Mouse (Mus musculus): ENCODE measurements around the gene Samd4b. TPM values are rescaled to one million over a fixed set of nuclear protein-coding genes. Genes with fewer than 3 reads are reported as not detected.

Gene Samd4b
- polyA plus RNA-seq, 1 experiment from 2014 or later: 24.3 TPM

DNA sequence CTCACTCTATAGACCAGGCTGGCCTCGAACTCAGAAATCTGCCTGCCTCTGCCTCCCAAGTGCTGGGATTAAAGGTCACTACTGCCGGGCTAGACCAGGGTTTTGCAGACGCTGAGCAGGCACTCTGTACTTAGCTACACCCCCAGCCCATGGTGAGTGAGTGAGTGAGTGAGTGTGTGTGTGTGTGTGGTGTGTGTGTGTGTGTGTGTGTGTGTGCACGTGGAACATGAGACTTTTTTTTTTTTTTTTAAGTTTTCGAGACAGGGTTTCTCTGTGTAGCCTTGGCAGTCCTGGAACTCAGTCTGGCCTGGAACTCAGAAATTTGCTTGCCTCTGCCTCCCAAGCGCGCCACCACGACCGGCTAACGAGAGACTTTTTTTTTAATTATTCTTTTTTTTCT, 223.3 kb downstream of the Samd4b start:
- ATAC-seq (replicated peaks): no peak
- Histone ChIP-seq H3K4me2 (replicated peaks) (no peak overlapping the region), H3K9ac (replicated peaks) (no peak overlapping the region), H3K4me3 (no peak overlapping the region), H3K36me3 (no peaks in the 10 kb centered on the region), H3K9me3 (no peaks in the 10 kb centered on the region), H3K4me1 (peaks cover 67% of the 10 kb centered on the region), H3K27me3 (no peaks in the 10 kb centered on the region), H3K27ac (replicated peaks) (peak overlapping the region; percentile 95; the same call in 1 of the 2 replicates)
- WGBS: 78% methylated on average over 10 of the region's 10 CpGs

DNA sequence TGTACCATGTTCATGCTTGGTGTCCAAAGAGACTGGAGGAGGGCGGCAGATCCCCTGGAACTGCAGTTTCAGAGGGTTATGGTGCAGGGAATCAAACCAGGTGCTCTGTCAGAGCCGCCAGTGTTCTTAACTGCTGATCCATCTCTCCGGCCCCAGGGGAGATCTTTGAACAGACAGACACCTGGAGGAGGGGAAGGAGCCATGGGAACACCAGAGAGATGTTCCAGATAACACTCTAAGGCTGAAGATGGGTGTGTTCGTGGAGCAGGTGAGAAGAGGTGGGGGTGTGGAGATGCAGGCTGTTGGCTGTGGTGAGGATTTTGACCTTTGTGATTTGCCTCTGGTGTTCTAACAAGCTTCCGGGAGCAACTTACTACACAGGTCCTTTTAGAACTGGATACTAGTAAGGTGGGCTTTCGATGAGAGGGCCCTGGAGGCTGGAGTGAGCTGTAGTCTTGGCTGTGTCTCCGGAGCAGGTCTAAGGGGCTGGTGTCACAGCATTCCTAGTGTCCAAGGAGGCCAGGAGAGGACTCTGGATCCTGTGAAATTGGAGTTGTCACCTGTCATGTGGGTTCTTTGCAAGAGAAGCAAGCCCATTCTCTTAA, 224.0 kb downstream of the Samd4b start:
- Histone ChIP-seq H3K9me3 (no peaks in the 10 kb centered on the region), H3K9ac (replicated peaks) (no peak overlapping the region), H3K4me3 (no peak overlapping the region), H3K36me3 (peaks cover 3% of the 10 kb centered on the region; the same call in 1 of the 2 replicates), H3K4me2 (replicated peaks) (no peak overlapping the region), H3K4me1 (peaks cover 66% of the 10 kb centered on the region), H3K27ac (replicated peaks) (peak overlapping the region; percentile 90), H3K27me3 (no peaks in the 10 kb centered on the region)
- ATAC-seq (replicated peaks): no peak
- WGBS: 86% methylated on average over 7 of the region's 7 CpGs

DNA sequence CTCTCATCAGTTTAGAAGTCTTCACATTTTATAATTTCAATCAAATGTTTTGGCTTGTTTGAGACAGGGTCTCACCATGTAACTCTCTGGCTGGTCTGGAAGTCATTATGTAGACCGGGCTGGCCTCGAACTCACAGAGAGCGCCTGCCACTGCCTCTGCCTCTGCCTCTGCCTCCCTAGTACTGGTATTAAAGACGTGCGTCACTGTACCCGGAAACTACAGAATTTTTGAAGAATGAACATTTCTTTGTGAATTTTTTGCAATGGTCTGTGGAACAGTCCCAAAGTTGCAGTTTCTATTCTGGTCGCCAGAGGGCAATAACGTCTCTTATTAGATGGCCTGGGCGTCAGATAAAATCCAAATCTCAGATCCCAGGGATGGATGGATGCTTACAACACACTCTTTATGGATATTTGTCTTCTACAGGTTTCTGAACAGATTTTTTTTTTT, 224.8 kb downstream of the Samd4b start:
- no peaks in the 10 kb centered on the region for H3K27me3 ChIP-seq
- 1% methylated on average over 9 of the region's 9 CpGs for WGBS
- H3K4me1 ChIP-seq: peaks cover 60% of the 10 kb centered on the region

DNA sequence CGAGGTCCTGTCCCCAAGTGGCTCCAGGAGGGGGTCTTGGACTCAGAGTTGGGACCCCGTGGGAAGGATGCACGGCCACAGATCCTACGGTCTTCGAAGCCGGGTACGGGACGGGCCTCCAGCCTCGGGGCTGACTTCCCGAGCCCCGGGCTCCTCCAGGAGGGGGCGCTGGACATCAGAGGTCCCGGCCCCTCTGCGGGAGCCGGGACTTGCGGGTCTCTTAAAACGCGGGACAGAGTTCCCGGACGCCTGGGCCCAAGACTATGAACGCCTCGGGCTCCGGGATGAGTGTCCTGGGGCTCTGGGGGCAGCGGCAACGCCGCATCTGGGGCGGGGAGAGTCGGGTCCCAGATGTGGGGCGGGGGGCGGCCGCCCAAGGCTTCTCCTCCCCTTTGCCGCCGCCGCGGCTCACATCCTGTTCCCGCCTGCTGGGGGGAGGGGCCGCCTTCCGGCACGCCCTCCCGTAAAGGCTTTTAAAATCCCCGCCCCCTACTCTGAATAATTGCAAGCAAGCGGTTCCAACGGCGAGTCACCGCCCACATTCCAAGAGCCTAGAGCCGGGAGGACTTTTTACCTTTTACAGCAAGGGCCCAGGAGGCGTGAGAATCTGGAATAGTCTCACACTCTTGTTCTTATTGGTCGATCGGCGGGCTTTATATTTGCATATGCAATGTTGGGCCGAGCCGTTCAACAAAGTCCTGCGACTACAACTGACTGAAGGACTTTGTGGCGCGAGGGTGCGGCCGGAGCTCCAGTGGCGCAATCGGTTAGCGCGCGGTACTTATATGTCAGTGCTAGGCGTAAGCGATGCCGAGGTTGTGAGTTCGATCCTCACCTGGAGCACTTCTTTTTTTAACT, 225.5 kb downstream of the Samd4b start, which contains the start of gene Plekhg2:
TSS of gene Plekhg2 (minus strand) at position 349 of the 858 bp plus-strand sequence.
- WGBS: under 1% methylated on average over 62 of the region's 66 CpGs
- Histone ChIP-seq H3K4me2 (replicated peaks) (peak within 1 kb of the TSS; percentile 79), H3K27ac (replicated peaks) (peak within 1 kb of the TSS; percentile 90), H3K4me1 (peaks cover 53% of the 10 kb centered on the region), H3K9ac (replicated peaks) (peak within 1 kb of the TSS; percentile 74), H3K4me3 (peak within 1 kb of the TSS; percentile 80), H3K27me3 (no peaks in the 10 kb centered on the region), H3K36me3 (peaks cover 18% of the 10 kb centered on the region; the same call in 1 of the 2 replicates), H3K9me3 (no peaks in the 10 kb centered on the region)
- peak; percentile 85 for ATAC-seq (replicated peaks)

More for the DNA sequence above, 224.8 kb downstream of the Samd4b start:
- H3K9ac ChIP-seq (replicated peaks): 0 out of 2 replicates have a peak overlapping the region, but pooled peaks have one; percentile 74
- peak; percentile 21; the same call in 1 of the 2 replicates for ATAC-seq (replicated peaks)
- peak overlapping the region; percentile 79 for H3K4me2 ChIP-seq (replicated peaks)
- H3K27ac ChIP-seq (replicated peaks): peak overlapping the region; percentile 90
- H3K4me3 ChIP-seq: peak overlapping the region; percentile 80
- H3K36me3 ChIP-seq: peaks cover 11% of the 10 kb centered on the region; the same call in 1 of the 2 replicates
- H3K9me3 ChIP-seq: no peaks in the 10 kb centered on the region

DNA sequence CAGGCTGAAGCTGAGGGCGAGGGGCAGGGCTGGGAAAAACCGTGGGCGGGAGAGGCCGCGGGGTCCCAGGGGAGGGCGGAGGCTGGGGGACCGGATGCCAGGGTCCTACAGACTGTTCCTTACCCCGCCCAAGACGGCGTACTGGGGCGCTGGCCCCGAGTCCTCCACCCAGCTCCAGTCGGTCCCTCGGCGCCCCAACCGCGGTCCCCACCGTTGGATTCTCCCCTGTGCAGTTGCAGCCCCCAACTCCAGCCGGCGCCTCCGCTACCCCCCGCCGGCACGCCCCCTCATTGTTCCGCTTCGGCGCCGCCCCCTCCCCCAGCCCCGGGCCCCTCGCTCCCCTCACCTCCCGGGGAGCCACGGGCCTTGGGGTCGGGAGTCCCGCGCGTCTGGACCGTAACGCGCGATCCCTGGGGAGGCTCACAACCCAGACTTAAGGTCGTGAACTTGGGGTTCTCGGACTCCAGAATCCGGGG, 226.4 kb downstream of the Samd4b start:
- under 1% methylated on average over 42 of the region's 43 CpGs for WGBS
- no peaks in the 10 kb centered on the region for H3K27me3 ChIP-seq
- peaks cover 27% of the 10 kb centered on the region for H3K36me3 ChIP-seq
- H3K9ac ChIP-seq (replicated peaks): peak overlapping the region; percentile 74
- no peak; the same call in 1 of the 2 replicates for ATAC-seq (replicated peaks)
- H3K9me3 ChIP-seq: no peaks in the 10 kb centered on the region
- H3K4me3 ChIP-seq: peak overlapping the region; percentile 80
- H3K4me1 ChIP-seq: peaks cover 48% of the 10 kb centered on the region
- H3K4me2 ChIP-seq (replicated peaks): peak overlapping the region; percentile 79
- H3K27ac ChIP-seq (replicated peaks): peak overlapping the region; percentile 90

DNA sequence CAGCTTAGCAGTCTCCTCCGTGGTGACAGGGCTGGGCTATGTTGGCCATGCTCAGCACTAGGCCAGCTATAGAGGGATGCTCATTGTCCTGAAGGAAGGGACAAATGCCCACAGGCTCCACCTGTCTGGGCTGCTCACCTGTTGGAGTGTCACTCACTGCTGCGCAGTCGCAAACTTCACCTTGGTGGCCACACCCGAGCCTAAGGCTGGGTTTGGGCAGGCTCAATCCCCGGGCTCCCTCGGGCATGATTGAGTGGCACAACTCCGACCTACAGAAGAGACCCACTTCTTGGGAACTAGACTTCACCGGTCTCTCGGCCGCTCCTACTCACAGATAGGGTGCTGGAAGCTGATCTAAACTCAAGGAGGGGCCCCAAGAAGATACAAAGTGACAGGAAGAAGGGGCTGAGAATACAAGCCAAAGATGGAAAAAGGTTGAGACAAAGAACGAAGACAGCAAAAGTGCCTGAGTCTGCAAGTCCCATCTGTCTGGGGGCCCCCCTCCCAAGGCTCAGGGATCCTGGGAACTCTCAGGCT, 226.9 kb downstream of the Samd4b start:
- Histone ChIP-seq H3K9me3 (no peaks in the 10 kb centered on the region), H3K27me3 (no peaks in the 10 kb centered on the region), H3K27ac (replicated peaks) (peak overlapping the region; percentile 90), H3K9ac (replicated peaks) (peak overlapping the region; percentile 74), H3K4me1 (peaks cover 43% of the 10 kb centered on the region), H3K36me3 (peaks cover 30% of the 10 kb centered on the region), H3K4me2 (replicated peaks) (peak overlapping the region; percentile 79), H3K4me3 (peak overlapping the region; percentile 80)
- no peak for ATAC-seq (replicated peaks)
- WGBS: 7% methylated on average over 11 of the region's 11 CpGs

DNA sequence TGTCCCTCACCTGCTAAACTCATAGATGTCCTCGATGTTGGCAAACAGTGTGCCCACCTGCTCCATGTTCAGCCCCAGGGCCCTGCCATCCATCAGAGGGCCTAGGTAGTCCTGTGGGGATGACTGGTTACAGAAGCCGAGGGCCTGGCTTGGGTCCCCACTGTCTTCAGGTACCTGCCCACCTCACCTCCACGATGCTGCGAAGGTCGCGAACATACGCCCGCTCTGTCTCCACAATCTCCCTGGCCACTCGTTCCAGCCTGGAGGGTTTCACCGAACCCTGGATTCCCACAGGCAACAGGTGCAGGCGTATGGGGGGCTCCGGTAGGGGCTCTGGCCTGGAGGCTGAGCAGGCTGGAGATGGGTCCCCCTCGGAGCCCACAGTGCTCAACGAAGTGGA, 227.9 kb downstream of the Samd4b start:
- Histone ChIP-seq H3K27me3 (no peaks in the 10 kb centered on the region), H3K9me3 (no peaks in the 10 kb centered on the region), H3K4me3 (peak overlapping the region; percentile 80), H3K4me1 (peaks cover 37% of the 10 kb centered on the region), H3K36me3 (peaks cover 33% of the 10 kb centered on the region), H3K4me2 (replicated peaks) (peak overlapping the region; percentile 79), H3K27ac (replicated peaks) (no peak overlapping the region), H3K9ac (replicated peaks) (0 out of 2 replicates have a peak overlapping the region, but pooled peaks have one; percentile 74)
- 94% methylated on average over 14 of the region's 14 CpGs for WGBS
- no peak for ATAC-seq (replicated peaks)

DNA sequence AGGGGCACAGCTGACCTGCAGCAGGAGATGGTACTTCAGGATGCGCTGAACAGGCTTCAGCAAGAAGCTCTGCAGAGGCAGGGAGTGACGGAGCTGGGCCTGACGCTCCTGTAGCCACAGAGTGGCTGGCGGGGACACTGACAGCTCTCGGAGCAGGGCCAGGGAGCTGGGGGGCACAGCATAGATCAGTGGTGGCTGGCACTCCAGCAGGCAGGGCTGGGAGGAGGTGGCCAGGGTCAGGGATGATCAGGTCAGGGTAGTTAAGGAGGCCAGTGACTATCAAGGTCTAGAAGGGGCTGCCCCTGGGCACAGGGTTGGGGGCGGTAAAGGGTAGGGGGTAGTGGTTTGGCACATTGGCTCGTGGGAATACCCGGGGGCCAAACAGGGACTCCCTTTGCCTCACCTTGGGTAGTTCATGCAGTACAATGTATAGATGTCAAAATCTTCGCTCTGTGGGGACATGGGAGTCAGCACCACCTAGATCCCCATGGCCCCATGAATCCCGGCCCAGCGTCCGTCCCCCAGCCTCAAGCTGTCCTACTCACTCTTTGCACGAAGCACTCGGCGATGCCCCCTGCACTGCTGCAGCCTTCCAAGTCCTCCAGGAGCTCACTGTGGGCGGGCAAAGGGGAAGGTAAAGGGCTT, 229.5 kb downstream of the Samd4b start:
- Histone ChIP-seq H3K36me3 (peaks cover 49% of the 10 kb centered on the region), H3K4me2 (replicated peaks) (no peak overlapping the region), H3K27ac (replicated peaks) (no peak overlapping the region), H3K4me3 (no peak overlapping the region), H3K9ac (replicated peaks) (no peak overlapping the region), H3K27me3 (no peaks in the 10 kb centered on the region), H3K4me1 (peaks cover 31% of the 10 kb centered on the region), H3K9me3 (no peaks in the 10 kb centered on the region)
- ATAC-seq (replicated peaks): no peak
- WGBS: 96% methylated on average over 16 of the region's 16 CpGs

DNA sequence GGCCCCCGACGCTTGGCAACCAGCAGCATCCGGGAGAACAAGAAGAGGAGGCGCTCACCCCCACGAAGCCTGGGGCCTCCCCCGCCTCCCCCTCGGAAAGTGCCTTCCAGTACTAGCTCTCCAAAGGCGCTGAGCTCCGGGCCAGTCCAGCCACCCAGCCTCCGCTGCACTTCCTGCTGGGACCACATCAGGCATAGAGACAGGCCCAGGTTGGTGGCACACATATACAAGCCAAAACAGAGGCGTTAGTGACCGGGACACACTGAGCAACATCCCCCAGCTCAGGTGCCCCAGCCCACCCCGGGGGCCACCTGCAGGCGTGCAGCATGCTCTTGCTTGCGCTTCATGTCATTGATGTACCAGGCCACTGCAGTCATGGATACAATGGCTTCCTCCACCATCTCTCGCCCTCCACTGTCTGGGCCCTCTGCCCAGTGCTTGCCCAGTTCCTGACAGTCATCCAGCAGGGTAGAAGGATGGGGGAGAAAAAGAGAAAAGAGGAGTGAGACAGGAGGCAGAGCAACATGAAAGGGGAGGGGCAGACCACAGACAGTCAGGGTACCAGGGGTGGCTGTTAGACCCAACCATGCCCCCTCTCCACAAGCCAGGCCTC, 230.2 kb downstream of the Samd4b start:
- H3K9me3 ChIP-seq: no peaks in the 10 kb centered on the region
- H3K27ac ChIP-seq (replicated peaks): no peak overlapping the region
- H3K27me3 ChIP-seq: no peaks in the 10 kb centered on the region
- peaks cover 27% of the 10 kb centered on the region for H3K4me1 ChIP-seq
- no peak overlapping the region for H3K4me2 ChIP-seq (replicated peaks)
- H3K9ac ChIP-seq (replicated peaks): 0 out of 2 replicates have a peak overlapping the region, but pooled peaks have one; percentile 7
- peaks cover 51% of the 10 kb centered on the region for H3K36me3 ChIP-seq
- 90% methylated on average over 16 of the region's 16 CpGs for WGBS
- no peak for ATAC-seq (replicated peaks)
- no peak overlapping the region for H3K4me3 ChIP-seq

DNA sequence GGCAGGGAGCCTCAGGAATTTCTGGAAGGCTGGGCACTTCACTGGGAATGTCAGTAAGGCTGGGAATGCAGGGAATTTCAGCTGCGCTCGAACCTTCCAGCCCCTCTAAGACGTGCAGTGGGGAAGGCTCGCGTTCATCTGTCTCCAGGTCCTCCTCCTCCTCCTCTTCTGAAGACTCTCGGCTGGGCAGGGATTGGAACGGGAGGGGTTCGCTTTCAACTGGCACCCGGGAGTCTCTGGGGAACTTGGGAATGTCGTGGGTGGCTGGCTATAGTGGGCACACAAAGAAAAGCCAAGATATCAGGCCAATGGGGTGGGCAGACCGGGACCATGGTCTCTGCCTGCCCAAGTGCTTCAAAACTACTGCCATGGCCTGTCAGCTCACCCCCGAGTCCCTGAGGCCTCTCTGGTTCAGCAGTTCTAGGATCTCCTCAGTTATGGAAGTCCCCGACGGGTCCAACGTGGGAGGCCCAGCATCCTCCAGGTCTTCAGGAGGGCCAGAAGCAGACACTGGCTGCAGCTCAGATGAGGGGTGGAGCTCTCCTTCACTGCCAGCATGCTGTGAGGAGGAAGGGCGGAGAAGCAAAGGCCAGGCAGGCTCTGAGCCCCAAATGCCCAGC, 235.4 kb downstream of the Samd4b start:
- H3K4me1 ChIP-seq: peaks cover 4% of the 10 kb centered on the region; the same call in 1 of the 2 replicates
- no peak overlapping the region for H3K27ac ChIP-seq (replicated peaks)
- H3K4me3 ChIP-seq: no peak overlapping the region
- H3K36me3 ChIP-seq: peaks cover 65% of the 10 kb centered on the region
- no peak for ATAC-seq (replicated peaks)
- no peak overlapping the region for H3K4me2 ChIP-seq (replicated peaks)
- WGBS: 91% methylated on average over 16 of the region's 16 CpGs
- no peaks in the 10 kb centered on the region for H3K9me3 ChIP-seq
- no peaks in the 10 kb centered on the region for H3K27me3 ChIP-seq
- H3K9ac ChIP-seq (replicated peaks): no peak overlapping the region
